Mouse (Mus musculus) adrenal gland, adult 10 weeks (tissue): ENCODE results near the gene Ubxn2a. TPM values are rescaled to one million over a fixed set of nuclear protein-coding genes. Genes with fewer than 3 reads are reported as not detected.

Source experiments
- polyA plus RNA-seq: library from polyadenylated mRNA; stranded (reverse); fragments of 350-450 nt; fragmentation: Illumina TruSeq; extraction: RNeasy Lipid Tissue Mini Kit (QIAGEN cat#74804); gene quantifications from one replicate; pipeline ENCODE4 v1.2.3, GENCODE M21; 2014; ENCODE audit warnings: low read depth, low replicate concordance

The Ubxn2a gene
- polyA plus RNA-seq, result 196 TPM

DNA sequence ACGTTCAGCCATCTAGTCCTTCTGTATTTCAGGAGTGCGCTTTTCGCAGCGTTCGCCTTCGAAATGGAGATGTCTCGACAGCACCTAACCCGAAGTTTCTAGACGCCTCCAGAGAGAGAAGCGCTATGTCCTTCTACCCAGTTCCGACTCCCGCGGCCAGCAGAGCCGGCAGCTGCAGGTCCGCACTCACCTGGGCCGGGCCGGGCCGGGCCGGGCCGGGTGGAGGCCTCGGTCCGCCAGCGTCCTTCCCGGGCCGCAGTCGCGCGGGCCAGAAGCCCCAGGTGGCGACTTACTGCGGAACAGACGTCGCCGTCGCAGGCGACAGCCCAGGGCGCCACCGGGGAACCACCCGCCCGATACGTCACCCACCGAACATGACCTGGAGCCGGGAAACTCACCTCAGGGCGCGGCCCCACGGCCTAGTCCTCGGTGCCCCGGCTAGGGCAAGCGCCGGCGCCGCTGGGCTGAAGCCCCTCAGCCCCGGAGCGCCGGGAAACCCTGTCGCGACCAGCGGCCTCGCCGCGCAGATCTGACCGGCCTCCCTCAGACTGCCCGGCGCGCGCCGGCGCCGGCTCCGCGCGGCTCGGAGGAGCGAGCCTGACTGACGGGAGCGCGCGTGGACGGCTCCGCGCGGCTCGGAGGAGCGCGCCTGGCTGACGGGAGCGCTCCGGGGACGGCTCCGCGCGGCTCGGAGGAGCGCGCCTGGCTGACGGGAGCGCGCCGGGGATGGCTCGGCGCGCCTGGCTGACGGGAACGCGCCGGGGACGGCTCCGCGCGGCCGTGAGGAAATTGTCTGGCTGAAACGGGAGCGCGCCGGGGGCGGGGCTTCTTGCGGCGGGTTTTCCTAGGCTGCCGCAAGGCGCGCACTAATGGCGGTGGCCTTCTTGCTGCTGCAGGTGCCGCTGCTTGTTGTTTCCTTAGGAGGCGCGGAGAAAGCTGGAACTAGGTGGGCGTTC, at the start of gene Ubxn2a:
Ubxn2a (minus strand) TSS at position 755 of the 956 bp plus-strand sequence.

DNA sequence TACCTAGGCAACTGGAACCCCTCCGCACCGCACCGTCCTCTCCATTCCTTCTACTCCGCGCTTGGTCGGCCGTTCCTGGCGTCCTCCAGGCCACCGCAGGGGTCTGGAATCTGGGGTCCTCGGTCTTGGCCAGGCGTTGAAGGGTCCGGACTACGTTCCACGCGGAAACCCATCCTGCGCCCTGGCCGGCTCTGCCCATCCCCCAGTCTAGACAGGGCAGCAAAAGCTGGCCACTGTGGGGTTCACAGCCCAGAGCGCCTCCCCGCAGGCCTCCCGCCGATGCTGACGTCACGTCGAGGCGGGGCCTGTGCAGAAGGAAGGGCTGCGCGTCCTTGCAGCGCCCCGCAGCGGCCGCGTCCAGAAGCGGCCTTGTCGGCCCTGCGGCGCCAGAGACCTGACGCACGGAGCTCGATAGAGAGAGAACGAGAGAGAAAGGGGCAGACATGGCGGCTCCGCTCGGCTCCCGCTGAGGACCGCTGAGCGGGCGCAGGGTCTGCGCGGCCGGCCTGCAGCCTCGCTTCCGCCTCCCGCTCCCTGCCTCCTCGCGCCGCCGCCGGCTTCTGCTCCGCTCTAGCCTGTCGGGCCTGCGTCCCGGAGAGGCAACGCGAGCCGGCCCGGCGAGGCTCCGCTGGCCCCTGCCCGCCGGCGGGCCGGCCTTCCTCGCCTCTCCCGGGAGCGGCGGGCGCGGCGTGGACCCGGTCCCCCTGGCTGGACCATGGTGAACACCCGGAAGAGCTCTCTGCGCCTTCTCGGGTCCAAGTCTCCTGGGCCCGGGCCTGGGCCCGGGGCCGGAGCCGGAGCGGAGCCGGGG, 9.7 kb upstream of the Ubxn2a start, which contains the start of gene Atad2b:
Atad2b (plus strand) TSS at position 360 of the 811 bp plus-strand sequence.

DNA sequence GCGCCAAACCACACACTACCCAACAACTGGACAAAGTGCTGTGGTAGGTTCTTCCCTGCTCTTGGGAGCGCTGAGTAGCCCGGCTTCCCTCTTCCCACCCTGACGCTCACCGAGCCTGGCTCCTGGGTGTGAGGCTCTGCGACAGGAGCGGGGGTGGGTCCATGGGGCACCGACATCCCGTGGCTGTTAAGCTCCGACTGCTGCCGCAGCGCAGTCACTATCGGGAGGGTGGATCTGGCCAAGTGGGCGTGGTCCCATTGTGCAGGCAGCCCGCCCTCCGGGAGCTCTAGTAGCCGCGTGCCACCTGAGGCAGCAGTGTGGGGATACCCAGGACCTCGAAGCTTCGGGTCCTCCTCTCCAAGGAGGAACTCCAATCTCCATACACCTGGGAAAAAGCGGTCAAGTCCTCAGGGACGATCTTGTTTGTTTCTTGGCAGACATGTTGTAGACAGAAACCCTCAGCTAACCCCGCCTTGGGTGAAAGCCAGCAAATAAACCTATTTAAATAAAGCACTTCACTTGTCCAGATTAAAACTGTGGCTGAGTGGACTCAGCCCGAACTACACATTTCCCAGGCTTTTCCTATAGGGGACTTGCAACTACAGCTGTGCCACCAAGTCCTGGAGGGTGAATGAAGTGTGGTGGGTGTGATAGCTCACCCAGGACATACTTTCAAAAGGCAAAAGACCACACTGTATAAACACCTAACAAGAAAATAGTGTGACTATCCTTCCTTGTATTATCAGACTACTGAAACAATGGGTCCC, 33.2 kb downstream of the Ubxn2a start, which contains the start of gene Mfsd2b:
Mfsd2b (minus strand) TSS at position 199 of the 767 bp plus-strand sequence.

DNA sequence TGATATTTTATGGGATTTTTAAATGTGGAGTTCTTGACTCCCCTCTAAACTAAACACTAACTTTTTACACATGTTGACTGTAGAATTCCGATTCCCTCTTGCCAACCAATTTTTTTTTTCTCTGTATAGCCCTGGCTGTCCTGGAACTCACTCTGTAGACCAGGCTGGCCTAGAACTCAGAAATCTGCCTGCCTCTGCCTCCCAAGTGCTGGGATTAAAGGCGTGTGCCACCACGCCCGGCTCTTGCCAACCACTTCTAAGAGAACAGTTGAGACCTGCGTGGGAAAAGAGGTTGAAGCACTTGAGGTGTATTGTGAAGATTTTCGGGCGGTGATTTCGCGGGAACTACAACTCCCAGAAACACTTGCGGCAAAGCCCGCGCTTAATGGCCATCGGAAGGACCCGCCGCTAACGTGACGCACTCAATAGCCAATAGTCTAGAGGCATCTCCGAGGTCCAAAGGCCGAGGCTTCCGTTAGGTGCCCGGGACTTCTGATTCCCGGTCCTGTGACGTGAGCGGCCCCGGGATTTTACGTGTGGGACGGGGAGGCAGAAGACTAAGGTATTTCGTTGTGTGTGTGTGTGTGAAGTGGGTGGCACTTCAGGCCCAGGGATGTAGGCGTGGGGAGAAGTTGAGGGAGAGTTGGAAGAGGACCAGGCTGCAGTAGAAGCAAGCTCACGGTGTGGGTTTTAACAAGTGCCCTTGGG, 64.5 kb downstream of the Ubxn2a start, which contains the start of gene Wdcp:
Wdcp (plus strand) TSS at position 414 of the 708 bp plus-strand sequence.

DNA sequence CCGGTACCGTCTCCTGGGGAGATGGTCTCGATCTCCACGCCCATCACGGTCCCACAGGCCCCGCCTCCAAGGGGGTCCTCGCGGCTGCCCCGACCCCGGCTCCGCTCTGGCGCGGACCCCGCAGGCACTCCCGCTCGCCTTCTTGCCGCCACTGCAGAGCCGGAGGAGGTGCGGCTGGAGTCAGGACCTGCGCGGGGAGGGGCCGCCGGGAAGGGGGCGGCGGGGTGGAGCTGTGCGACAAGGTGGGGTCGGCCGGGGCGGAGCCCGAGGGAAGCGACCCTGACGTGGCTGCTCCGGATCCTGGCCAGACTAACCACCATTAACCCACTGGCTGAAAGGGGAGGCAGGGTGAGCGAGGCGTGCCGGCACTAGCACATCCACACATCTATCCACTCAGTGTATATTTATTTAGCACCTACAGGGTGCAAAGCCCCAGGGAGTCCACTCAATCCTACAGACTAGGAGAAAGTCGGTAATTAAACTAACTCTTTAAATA, 66.1 kb downstream of the Ubxn2a start, which contains the start of gene Fkbp1b:
Fkbp1b (minus strand) TSS at position 200 of the 496 bp plus-strand sequence.

Other genes starting within 250 kb of the Ubxn2a start
- 0.87 TPM for gene Fam228a, start 169.3 kb downstream of the Ubxn2a start, polyA plus RNA-seq
- gene Pfn4, start 138.7 kb downstream of the Ubxn2a start, polyA plus RNA-seq, result 4.2 TPM
- gene Fam228b, start 138.4 kb downstream of the Ubxn2a start, polyA plus RNA-seq, result 6.5 TPM
- 290 TPM for gene Sf3b6, start 90.2 kb downstream of the Ubxn2a start, polyA plus RNA-seq
- 14.2 TPM for gene Fkbp1b, start 66.1 kb downstream of the Ubxn2a start, polyA plus RNA-seq
- 6.4 TPM for gene Wdcp, start 64.4 kb downstream of the Ubxn2a start, polyA plus RNA-seq
- gene Mfsd2b, start 33.3 kb downstream of the Ubxn2a start, polyA plus RNA-seq, result 0.23 TPM
- gene Atad2b, start 9.6 kb upstream of the Ubxn2a start, polyA plus RNA-seq, result 37.6 TPM